Mouse (Mus musculus) left cerebral cortex, adult 8-10 months (tissue): ENCODE results near the gene Ndufv1. TPM values are rescaled to one million over a fixed set of nuclear protein-coding genes. Genes with fewer than 3 reads are reported as not detected.
A peak's percentile ranks its signal among the peaks of the same experiment; 100 is the strongest.
"Not testable (repeated sequence)": the region's sequence is repeated elsewhere in the genome, so short reads cannot be mapped to it uniquely, and the experiment has no call there.

Source experiments
- DNase-seq, 2 experiments: peaks; one replicate each; pipeline ENCODE4 v3.0.0; 2022; ENCODE audit warnings: low spot score in 2 of 2
- total RNA-seq, 4 experiments: library from RNA; stranded (reverse); gene quantifications; 2 replicates each; pipeline ENCODE4 v1.2.4; 2022

Ndufv1 gene
- total RNA-seq, 4 experiments from 2014 or later = 243 to 273 (median 258) TPM

- peak; percentile 41 to 46 for DNase-seq
Observed at GRCm38 (mm10) chr19:3980309-3980708, 32.3 kb downstream of the Ndufv1 start.

GRCm38 (mm10) chr19:3975866-3976265 lies 36.7 kb downstream of the Ndufv1 start:
- DNase-seq = no peak

- not testable (repeated sequence) for DNase-seq
Observed at GRCm38 (mm10) chr19:3974608-3975007, 38.0 kb downstream of the Ndufv1 start.

- DNase-seq = no peak
Observed at GRCm38 (mm10) chr19:3972229-3972628, 40.4 kb downstream of the Ndufv1 start, which contains the start of gene Aldh3b2. TSS of gene Aldh3b2 (plus strand) at chr19:3972328.

- no peak for DNase-seq
Observed at GRCm38 (mm10) chr19:3967258-3967657, 45.3 kb downstream of the Ndufv1 start.

GRCm38 (mm10) chr19:3966330-3967075 lies 46.1 kb downstream of the Ndufv1 start:
- DNase-seq = no peak

- no peak for DNase-seq
Observed at GRCm38 (mm10) chr19:3964030-3964429, 48.6 kb downstream of the Ndufv1 start.

GRCm38 (mm10) chr19:3962469-3962868 lies 50.1 kb downstream of the Ndufv1 start:
- DNase-seq = no peak

GRCm38 (mm10) chr19:3961805-3962204 lies 50.8 kb downstream of the Ndufv1 start:
- not testable (repeated sequence) for DNase-seq

- DNase-seq = no peak
Observed at GRCm38 (mm10) chr19:3960211-3960610, 52.4 kb downstream of the Ndufv1 start.

- no peak for DNase-seq
Observed at GRCm38 (mm10) chr19:3959030-3959429, 53.6 kb downstream of the Ndufv1 start.

GRCm38 (mm10) chr19:3958470-3958869 lies 54.1 kb downstream of the Ndufv1 start, which contains the start of gene Aldh3b3:
TSS of gene Aldh3b3 (plus strand) at chr19:3958645.
- DNase-seq = no peak

Other genes with a start within 250 kb of the Ndufv1 start
- gene Kmt5b, start 245.4 kb downstream of the Ndufv1 start, total RNA-seq = 10 to 100 TPM; 46.2 to 53.0 (median 50.5) TPM
- gene Chka, start 161.0 kb downstream of the Ndufv1 start, total RNA-seq = 10 to 100 TPM; 68.4 to 87.2 (median 76.7) TPM
- gene Tcirg1, start 105.7 kb downstream of the Ndufv1 start, total RNA-seq = 10 to 100 TPM; 14.9 to 26.1 (median 21.5) TPM
- 100 to 1,000 TPM; 136 to 159 (median 145) TPM for gene Ndufs8, start 100.0 kb downstream of the Ndufv1 start, total RNA-seq
- gene Aldh3b1, start 83.0 kb downstream of the Ndufv1 start, total RNA-seq = 1 to 10 TPM; 3.4 to 5.5 (median 5.1) TPM
- 10 to 100 TPM; 13.4 to 30.8 (median 20.0) TPM for gene Unc93b1, start 77.6 kb downstream of the Ndufv1 start, total RNA-seq
- under 1 TPM in 2 of 4 experiments, not detected in 2; 0.44 to 0.50 TPM for gene Aldh3b3, start 54.2 kb downstream of the Ndufv1 start, total RNA-seq
- gene Aldh3b2, start 40.5 kb downstream of the Ndufv1 start, total RNA-seq = 1 to 10 TPM in 1 of 4 experiments, under 1 TPM in 3; 0.80 to 1.3 (median 0.91) TPM
- 1 to 10 TPM; 2.9 to 5.0 (median 4.5) TPM for gene Acy3, start 26.2 kb downstream of the Ndufv1 start, total RNA-seq
- gene Tbx10, start 20.1 kb downstream of the Ndufv1 start, total RNA-seq = not detected
- gene Nudt8, start 12.2 kb downstream of the Ndufv1 start, total RNA-seq = 10 to 100 TPM in 1 of 4 experiments, 1 to 10 TPM in 3; 7.4 to 10.5 (median 8.9) TPM
- 1 to 10 TPM in 2 of 4 experiments, under 1 TPM in 2; 0.76 to 1.3 (median 1.1) TPM for gene Gm49405, start 12.2 kb downstream of the Ndufv1 start, total RNA-seq
- 10 to 100 TPM in 1 of 4 experiments, 1 to 10 TPM in 3; 3.9 to 11.7 (median 4.1) TPM for gene Doc2g, start 9.5 kb downstream of the Ndufv1 start, total RNA-seq
- gene Gstp1, start 25.2 kb upstream of the Ndufv1 start, total RNA-seq = 100 to 1,000 TPM; 405 to 436 (median 416) TPM
- 10 to 100 TPM; 43.0 to 73.3 (median 55.7) TPM for gene Gstp2, start 33.2 kb upstream of the Ndufv1 start, total RNA-seq
- not detected for gene Gstp3, start 46.8 kb upstream of the Ndufv1 start, total RNA-seq
- not detected for gene Cabp2, start 68.8 kb upstream of the Ndufv1 start, total RNA-seq
- gene Cdk2ap2, start 84.4 kb upstream of the Ndufv1 start, total RNA-seq = 10 to 100 TPM; 20.2 to 28.9 (median 23.4) TPM
- gene Pitpnm1, start 87.2 kb upstream of the Ndufv1 start, total RNA-seq = 100 to 1,000 TPM; 199 to 206 (median 205) TPM
- 100 to 1,000 TPM; 120 to 143 (median 134) TPM for gene Aip, start 113.1 kb upstream of the Ndufv1 start, total RNA-seq
- gene Gpr152, start 127.0 kb upstream of the Ndufv1 start, total RNA-seq = under 1 TPM in 1 of 4 experiments, not detected in 3; 0.08 TPM
- under 1 TPM in 3 of 4 experiments, not detected in 1; 0.17 to 0.37 (median 0.34) TPM for gene Cabp4, start 131.2 kb upstream of the Ndufv1 start, total RNA-seq
- 10 to 100 TPM; 86.9 to 98.0 (median 92.5) TPM for gene Coro1b, start 135.8 kb upstream of the Ndufv1 start, total RNA-seq
- 1 to 10 TPM; 1.6 to 2.2 (median 1.8) TPM for gene Ptprcap, start 140.8 kb upstream of the Ndufv1 start, total RNA-seq
- 10 to 100 TPM; 28.6 to 39.6 (median 34.1) TPM for gene Rps6kb2, start 150.5 kb upstream of the Ndufv1 start, total RNA-seq
- gene Carns1, start 162.7 kb upstream of the Ndufv1 start, total RNA-seq = 10 to 100 TPM; 12.6 to 15.0 (median 13.4) TPM
- 1 to 10 TPM; 1.6 to 3.3 (median 2.7) TPM for gene Tbc1d10c, start 178.5 kb upstream of the Ndufv1 start, total RNA-seq
- 100 to 1,000 TPM; 310 to 356 (median 326) TPM for gene Ppp1ca, start 179.3 kb upstream of the Ndufv1 start, total RNA-seq
- gene Rad9a, start 188.9 kb upstream of the Ndufv1 start, total RNA-seq = 10 to 100 TPM in 3 of 4 experiments, 1 to 10 TPM in 1; 9.9 to 12.1 (median 11.0) TPM
- 1 to 10 TPM in 2 of 4 experiments, under 1 TPM in 2; 0.65 to 2.4 (median 1.2) TPM for gene Clcf1, start 201.4 kb upstream of the Ndufv1 start, total RNA-seq
- gene AC109138.7, start 201.6 kb upstream of the Ndufv1 start, total RNA-seq = not detected
- gene Pold4, start 219.1 kb upstream of the Ndufv1 start, total RNA-seq = 10 to 100 TPM; 16.1 to 23.6 (median 22.1) TPM